Mouse (Mus musculus) cerebellum, postnatal 10 days (tissue): ENCODE measurements around the gene 3110040M04Rik.
"Not testable (repeated sequence)": the region's sequence is repeated elsewhere in the genome, so short reads cannot be mapped to it uniquely, and the experiment has no call there.

Experiments
- DNase-seq, 2 experiments: peaks; one replicate each; pipeline ENCODE4 v3.0.0; 2021; ENCODE audit warnings: mixed read lengths in 2 of 2

3110040M04Rik gene

DNA sequence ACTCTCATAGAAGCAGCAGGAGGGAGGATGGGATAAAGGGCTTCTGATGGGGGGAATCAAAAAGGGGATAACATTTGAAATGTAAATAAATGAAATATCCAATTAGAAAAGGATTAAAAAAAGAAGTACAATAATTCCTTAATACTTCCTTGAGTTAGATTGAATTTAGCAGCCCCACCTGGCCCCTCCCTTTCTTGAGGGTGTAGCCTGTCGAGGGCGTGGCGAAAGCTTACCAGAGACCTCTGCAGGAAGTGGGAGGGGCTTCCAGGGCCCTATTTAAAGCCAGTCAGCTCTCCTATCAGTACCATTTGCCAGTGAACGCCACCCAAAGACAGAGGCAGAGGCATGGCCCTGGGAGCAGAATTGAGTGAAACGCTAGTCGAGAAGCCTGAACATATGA lies at the start of gene 3110040M04Rik:
Gene 3110040M04Rik, plus strand, starts transcription at position 304 of the 400 bp plus-strand sequence.
- DNase-seq = not testable (repeated sequence)

- DNase-seq = not testable (repeated sequence)
These were observed 49.8 kb upstream of the 3110040M04Rik start for GRCm38 (mm10) chr1:151154131-151154530.

- no peak for DNase-seq
These were observed 47.8 kb upstream of the 3110040M04Rik start for GRCm38 (mm10) chr1:151156129-151156528.

DNA sequence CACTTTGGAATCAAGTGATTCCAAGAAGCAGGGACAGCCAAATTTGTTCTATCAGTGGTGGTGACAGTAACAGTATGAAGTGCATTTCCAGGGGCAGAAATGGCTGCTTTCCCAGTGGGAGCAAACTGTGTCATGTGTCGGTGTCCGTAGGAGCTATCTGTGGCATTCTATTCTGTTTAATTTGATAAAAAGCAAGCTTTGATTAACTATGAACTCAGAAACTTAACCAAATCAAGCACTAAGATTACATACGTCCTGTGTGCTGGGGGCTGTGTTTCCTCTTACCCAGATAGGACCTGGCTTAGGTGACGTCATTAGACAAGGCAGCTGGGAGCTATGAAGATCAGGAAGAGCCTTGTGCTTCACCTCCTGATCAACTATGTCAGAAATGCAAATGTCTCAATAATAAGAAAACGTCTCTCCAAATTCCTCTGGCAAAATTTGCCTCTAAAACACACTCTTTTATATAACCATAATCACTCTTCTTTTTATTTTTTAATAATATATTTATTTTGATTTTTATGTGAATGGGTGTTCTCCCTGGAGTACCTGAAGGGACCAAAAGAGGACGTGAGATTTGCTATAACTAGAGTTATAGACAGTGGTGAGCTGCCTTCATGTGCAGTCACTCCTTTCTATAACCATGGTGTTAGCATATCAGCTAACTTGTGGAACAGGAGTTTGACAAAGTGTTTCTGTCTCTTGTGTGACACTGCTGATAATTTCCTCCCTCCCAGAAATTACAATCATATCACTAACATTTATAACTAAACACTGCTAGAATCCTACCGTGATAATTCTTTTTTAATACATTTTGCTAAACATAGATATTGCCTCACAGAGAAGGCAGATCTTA lies 46.9 kb upstream of the 3110040M04Rik start:
- DNase-seq = no peak

GRCm38 (mm10) chr1:151157963-151158856 lies 45.7 kb upstream of the 3110040M04Rik start:
- DNase-seq = peak in 1 of 2 experiments; percentile 6

DNA sequence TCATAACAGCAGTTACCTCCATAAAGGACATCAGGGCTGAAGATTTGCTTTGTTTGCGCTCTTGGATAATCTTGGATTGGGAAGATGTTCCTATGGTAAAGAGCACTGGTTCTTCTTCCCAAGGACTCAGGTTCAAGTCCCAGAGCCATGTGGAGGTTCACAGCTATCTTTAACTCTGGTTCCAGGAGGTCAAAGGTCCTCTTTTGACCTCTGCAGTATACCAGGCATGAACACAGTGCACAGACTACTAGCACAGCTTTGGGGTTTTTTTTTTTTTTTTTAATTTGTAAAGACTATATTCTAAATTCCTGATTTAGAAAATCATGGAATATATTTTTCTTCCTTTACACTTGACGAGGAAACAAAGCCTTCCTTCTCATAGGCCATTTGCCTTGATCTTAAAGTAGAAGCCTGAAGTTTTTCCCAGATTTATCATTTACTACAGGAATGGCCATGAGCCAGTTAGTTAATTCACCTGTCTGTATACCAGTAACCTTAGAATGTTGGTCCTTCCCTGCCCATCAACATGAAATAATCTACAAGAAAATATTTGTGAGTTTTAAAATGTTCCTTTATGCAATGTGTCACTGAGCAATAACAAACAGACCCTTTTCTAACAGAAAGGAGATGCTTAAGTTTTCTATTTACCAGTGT lies 44.9 kb upstream of the 3110040M04Rik start:
- no peak for DNase-seq

- DNase-seq = no peak
These were observed 37.9 kb upstream of the 3110040M04Rik start for GRCm38 (mm10) chr1:151166031-151166430.

- DNase-seq = peak in 1 of 2 experiments; percentile 11
These were observed 36.4 kb upstream of the 3110040M04Rik start for GRCm38 (mm10) chr1:151167297-151168047.

- no peak for DNase-seq
These were observed 35.3 kb upstream of the 3110040M04Rik start for GRCm38 (mm10) chr1:151168637-151169036.

- peak in 1 of 2 experiments; percentile 13 for DNase-seq
These were observed 32.1 kb upstream of the 3110040M04Rik start for GRCm38 (mm10) chr1:151171572-151172461.

GRCm38 (mm10) chr1:151177030-151177936 lies 26.6 kb upstream of the 3110040M04Rik start:
- DNase-seq = peak in 1 of 2 experiments; percentile 22

- no peak for DNase-seq
These were observed 26.0 kb upstream of the 3110040M04Rik start for GRCm38 (mm10) chr1:151177937-151178271.

DNA sequence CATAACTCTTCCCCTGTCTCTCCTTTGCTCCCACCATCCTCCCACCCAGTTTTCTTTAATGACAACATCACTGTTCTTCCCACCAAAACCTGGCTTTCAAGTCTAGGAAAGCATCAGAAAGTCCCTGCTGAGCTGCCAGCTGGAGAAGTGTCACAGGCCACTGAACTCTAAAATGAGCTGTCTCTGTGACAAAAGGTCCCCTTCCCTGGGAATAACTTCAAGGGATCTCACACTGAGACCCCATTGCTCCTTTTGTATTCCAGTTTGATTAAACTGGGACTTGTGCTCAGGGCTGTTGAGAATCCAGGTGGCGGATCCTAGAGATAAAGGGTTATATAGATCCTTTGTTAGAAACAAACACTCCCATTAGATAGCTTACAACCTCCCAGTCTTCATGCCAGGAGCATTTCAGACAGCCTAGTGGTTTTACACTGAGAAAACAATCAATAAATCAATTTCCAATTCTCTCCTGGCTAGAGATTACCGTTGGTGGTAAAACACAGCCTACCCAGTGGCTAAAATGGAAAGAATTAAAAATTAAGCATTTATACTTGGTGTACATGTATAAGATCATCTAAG lies 25.3 kb upstream of the 3110040M04Rik start:
- DNase-seq = peak in 1 of 2 experiments; percentile 27

DNA sequence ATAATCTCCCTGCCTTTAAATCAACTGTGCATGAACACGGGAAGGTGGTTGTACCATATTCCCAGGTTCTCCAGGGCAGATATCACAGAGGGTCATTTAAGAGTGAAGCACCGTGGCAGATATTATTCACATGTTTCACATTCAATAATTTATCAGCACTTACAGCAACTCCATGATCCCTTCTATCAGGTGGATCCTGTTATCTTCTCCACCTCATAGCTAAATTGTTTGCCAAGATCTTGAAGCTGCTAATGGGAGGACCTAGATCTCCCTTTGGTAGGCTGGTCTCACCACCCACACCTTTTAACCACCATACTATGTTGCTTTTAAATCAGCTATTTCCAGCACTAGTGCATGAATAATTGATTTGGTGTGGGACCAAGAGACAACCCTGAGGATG lies 23.8 kb upstream of the 3110040M04Rik start:
- no peak for DNase-seq

DNA sequence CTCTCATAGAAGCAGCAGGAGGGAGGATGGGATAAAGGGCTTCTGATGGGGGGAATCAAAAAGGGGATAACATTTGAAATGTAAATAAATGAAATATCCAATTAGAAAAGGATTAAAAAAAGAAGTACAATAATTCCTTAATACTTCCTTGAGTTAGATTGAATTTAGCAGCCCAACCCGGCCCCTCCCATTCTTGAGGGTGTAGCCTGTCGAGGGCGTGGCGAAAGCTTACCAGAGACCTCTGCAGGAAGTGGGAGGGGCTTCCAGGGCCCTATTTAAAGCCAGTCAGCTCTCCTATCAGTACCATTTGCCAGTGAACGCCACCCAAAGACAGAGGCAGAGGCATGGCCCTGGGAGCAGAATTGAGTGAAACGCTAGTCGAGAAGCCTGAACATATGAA lies 21.7 kb upstream of the 3110040M04Rik start, which contains the start of gene Gm47985:
Gene Gm47985, plus strand, starts transcription at position 272 of the 400 bp plus-strand sequence.
- DNase-seq = not testable (repeated sequence)

- DNase-seq = not testable (repeated sequence)
These were observed 17.7 kb upstream of the 3110040M04Rik start for GRCm38 (mm10) chr1:151186186-151186585.

DNA sequence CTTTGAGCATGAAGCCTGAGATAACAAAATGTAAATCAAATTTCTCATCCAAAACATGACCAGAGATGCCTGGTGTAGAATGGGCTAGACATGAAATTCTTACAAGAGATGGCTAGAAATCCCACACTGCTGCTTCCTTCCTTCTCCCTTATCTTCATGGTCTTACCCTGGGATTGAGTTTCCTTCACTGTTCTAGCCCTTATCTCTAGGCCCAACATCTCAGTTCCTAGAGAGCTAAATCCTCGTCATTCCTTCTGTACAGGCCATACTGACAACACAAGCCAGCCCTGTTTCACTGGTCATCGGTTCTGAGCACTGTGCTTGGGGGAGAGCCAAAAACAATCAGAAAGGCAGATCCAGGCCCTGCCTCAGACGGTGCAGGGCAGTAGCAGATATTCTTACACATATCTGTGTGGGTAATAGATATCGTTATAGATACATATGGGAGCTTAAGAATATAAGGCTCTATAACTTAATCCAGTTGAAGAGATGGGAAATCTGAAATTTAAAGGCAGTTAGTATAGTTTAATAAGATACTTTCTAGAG lies 17.0 kb upstream of the 3110040M04Rik start:
- DNase-seq = not testable (repeated sequence)

DNA sequence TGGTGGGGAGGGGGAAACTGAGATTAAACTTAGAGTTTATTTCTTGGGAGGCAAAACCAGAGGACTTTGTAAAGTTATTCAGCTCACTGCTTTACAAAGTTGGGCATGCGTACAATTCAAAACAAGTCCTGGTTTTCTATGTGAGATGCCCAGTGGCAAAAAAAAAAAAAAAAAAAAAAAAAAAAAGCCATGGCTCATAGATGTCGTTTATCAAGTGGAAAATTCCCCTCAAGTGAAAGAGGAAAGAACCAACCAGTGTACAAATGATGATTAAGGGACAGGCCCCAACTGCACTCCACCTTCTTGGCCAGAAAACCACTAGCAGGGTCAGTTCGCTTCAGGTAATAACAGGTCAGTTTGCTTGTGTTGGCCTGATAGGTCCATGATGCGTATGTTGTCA lies 15.5 kb upstream of the 3110040M04Rik start:
- no peak for DNase-seq

- DNase-seq = not testable (repeated sequence)
These were observed 11.8 kb upstream of the 3110040M04Rik start, which contains the start of gene Gm8947 for GRCm38 (mm10) chr1:151192075-151192474. Gm8947 (plus strand) TSS chr1:151192376.
